Mouse (Mus musculus) WW6 (cell line): ENCODE measurements around the gene Tff2.

Source experiments
- DNase-seq: peaks from one replicate; pipeline ENCODE4 v3.0.0-alpha.2; 2013; ENCODE audit warnings: low read depth, low spot score

The Tff2 gene

DNA sequence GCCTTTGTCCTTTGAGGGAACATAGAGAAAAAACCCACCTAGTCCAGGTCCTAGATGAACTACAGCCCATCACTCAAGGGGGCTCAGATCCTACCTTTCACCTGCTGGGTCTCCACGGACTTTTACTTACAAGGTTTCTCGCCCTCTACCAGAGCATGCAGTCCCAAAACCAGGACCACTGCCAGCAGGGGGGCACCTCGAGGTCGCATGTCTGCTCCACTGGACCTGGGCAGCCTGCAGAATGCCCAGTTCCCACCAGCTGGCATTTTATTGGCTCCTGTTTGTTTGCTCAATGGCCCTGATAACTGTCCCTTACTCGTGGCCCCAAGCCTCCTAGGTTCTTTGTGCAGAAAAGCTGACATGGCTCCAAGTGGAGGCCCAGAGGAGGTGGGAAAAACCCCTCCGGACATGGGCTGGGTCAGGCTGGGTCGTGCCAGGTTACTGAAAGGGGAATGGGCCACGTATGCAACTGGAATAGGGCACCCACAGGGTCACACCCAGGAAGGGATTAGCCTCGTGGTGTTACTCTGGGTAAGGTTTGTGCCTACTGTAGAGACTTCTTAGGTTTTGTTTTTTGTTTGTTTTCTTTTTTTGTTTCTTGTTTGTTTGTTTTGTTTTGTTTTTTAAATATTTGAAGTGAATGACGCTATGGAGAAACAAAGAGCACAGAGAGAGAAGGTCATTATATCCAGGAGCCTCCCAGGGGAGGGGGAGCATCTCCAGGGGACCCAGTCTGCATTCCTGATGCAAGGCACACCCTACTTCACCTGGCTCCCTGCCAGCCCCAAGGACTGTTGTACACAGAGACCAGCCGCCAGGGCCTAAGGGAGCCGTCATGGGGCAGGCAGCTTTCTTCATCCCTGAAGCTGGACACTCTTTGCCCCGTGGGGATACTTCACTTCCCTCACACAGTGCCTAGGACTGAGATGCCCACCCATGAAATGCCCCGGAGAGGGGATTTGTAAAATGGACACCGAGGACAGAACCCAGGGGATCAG lies at the start of gene Tff2:
Tff2 (minus strand) TSS at position 243 of the 998 bp plus-strand sequence.
- no peak for DNase-seq

DNA sequence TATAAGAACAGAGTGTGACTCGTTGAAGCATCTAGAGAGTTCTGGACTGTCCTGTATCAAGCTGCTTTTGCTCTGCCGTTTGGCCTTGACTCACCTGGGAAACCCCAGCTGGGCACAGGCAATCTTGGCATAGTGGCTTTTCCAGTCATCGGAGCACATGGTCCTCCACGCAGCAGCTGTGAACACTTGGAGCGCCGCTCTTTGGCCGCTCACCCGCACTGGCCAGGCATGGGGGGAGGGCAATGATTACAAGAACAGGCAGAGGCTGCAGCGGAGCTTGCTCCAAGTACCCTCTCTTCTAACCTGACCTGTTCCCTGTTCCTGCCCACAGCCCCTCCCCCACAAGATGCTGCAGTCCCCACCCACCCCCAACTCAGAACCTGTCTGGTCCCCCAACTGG lies 49.3 kb upstream of the Tff2 start:
- no peak for DNase-seq

GRCm38 (mm10) chr17:31192663-31193062 lies 48.6 kb upstream of the Tff2 start:
- no peak for DNase-seq

DNA sequence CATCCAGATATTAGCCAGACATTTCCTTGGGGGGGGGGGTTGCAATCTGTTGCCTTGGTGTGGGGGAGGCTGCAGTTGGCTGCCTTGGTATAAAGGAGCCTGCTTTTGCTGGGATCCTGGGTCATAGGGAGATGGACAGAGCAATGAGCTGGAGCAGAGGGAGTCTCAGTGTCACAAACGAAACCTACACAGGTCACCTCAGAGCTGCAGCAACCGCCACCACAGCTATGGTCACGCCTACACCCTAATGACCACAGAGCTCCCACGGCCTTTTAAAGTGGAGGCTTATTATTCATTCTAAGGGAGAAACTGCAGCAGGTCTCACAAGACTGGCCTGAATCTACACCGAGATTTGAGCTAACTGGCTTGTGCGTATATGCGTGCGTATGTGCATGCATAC lies 47.7 kb upstream of the Tff2 start:
- DNase-seq: no peak

- DNase-seq: no peak
These were observed 43.3 kb upstream of the Tff2 start for GRCm38 (mm10) chr17:31187370-31187769.

GRCm38 (mm10) chr17:31184269-31184990 lies 40.3 kb upstream of the Tff2 start:
- no peak for DNase-seq

DNA sequence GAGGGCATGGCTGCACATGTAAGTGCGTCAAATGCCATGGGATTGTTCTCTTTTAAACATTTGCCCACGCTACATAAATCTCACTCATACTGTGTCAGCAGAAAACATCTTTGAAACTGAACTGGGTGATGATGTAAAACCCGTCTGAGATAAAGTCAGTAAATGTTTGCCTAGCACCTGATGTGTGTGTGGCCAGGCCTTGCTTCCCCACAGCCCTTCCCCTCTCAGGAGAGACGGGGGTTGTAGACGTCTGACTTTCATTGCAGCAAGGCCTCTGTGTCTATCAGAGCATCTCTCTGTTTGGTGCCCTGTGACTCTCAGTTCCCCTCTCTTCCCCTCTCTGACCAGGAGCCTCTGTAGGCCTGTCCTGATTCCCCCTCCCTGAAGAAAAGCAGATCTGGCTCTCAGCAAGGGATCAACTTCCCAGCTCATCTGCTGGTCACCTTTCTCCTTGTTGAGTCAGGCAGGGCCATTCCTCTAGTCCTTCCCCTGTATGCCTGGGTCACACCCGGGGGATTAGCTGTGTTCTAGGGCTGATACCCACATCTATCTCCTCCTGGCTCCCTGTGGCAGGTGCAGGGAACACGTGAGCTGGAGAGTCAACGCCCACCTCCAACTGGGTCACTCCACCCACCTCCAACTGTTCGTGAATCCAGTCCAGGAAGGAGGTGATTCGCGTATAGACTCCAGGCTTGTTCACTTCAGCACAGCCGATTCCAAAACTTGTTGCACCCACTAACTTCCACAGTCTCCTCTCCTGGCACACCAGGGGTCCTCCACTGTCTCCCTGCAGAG lies 39.3 kb upstream of the Tff2 start:
- DNase-seq: no peak

GRCm38 (mm10) chr17:31181490-31181889 lies 37.4 kb upstream of the Tff2 start:
- no peak for DNase-seq

GRCm38 (mm10) chr17:31176321-31176720 lies 32.2 kb upstream of the Tff2 start:
- no peak for DNase-seq

GRCm38 (mm10) chr17:31169796-31170195 lies 25.7 kb upstream of the Tff2 start:
- DNase-seq: no peak

DNA sequence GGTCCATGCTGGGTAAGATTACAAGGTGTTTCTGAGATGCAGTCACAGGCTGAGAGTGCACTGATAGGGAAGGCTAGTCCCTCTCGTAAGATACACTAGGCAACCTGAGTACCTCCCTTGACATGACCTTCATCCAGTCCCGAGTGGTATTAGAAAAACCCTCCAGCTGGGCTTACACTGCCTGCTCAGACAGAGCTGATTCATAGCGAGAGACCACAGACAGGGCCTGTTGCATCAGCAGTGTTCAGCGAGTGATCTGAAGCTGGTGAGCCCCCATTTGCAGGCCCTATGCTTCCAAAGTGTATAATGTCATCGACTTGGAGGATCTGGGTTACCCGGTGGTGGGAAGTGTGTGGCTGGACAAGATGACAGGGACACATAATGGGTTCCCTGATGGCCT lies 21.0 kb upstream of the Tff2 start, which contains the start of gene Tff1:
Tff1 (minus strand) TSS at position 151 of the 400 bp plus-strand sequence.
- no peak for DNase-seq

- DNase-seq: no peak
These were observed 19.7 kb upstream of the Tff2 start for GRCm38 (mm10) chr17:31163821-31164220.

- DNase-seq: no peak
These were observed 18.5 kb upstream of the Tff2 start for GRCm38 (mm10) chr17:31162607-31163006.

DNA sequence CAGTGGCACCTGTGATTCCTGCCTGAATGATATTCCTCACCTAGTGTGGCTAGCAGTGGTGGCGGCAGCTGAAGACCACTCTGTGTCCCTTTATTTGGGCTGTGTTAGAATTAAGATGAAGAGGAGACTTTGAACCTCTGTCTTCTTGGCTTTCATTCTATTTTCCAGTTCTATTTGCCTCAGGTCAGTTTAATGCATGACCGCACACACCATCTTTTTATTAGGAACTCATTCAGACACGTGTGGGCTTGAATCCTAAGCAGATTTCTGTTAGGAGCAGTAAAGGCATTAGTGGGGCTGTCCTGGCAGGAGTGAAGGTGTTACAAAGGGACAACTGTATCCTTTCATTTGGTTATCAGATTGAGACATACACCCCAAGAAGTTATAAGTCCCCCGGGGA lies 16.2 kb upstream of the Tff2 start:
- DNase-seq: no peak

- no peak for DNase-seq
These were observed 13.8 kb upstream of the Tff2 start for GRCm38 (mm10) chr17:31157921-31158320.

GRCm38 (mm10) chr17:31153785-31154184 lies 9.7 kb upstream of the Tff2 start:
- DNase-seq: no peak

DNA sequence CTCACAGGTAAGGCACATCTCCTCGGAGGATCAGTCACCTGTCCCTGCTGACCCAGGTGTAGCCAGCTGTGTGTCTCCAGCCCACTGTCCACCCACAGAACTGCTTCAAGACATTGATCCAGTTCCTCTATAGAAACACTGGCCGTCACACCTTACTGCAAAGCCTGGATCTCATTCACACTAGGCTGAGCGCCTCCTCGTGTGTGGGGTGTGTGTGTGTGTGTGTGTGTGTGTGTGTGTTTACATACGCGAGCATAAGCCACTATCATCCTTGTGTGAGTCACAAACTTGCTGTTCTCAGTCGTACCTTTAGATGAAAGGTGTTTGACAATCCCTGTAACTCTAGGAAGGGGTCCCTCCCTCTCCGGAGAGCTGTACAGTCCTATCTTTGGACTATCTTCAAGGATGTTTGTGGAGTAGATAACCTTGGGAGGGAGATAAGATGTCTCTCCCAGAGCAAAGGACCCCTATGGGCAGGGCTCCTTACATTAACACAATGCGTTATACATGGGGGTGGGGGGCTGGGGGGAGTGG lies 9.0 kb upstream of the Tff2 start:
- no peak for DNase-seq

DNA sequence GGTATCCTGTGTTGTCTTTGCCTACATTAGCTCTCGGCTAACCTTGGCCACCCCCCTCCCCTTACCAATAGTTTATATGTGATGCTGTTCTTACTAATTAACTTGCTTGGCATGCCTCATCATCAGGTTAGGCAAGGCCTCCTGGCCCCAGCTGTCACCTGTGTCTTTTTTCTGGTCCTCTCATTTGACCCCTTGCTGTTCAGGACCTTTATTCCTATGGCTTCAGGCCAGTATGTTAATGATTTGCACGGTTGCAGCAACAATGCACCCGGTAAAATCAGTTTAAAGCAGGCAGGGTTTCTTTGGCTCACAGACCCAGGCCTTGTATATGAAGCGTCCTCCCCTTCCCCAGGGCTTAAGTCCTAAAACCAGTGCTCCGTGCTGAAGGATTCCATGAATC lies 8.4 kb upstream of the Tff2 start:
- no peak for DNase-seq

DNA sequence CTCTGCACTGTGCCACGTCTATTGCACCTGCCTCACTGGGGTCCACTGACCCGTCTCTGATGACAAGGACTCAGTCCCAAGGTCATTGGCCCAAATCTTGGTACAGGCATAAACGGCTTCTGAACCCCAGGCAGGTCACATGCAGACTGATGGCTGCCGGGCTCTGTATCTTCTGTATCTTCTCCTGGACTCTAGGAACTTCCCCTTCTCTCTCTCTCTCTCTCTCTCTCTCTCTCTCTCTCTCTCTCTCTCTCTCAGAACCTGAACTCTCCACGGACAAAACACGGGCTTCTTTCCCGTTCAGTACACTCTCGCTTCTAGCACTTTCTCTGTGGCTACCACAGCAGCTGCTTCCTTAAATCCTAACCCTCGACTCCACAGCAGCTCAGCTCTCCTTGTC lies 1.9 kb upstream of the Tff2 start:
- no peak for DNase-seq

- no peak for DNase-seq
These were observed 2.0 kb downstream of the Tff2 start for GRCm38 (mm10) chr17:31142116-31142515.

DNA sequence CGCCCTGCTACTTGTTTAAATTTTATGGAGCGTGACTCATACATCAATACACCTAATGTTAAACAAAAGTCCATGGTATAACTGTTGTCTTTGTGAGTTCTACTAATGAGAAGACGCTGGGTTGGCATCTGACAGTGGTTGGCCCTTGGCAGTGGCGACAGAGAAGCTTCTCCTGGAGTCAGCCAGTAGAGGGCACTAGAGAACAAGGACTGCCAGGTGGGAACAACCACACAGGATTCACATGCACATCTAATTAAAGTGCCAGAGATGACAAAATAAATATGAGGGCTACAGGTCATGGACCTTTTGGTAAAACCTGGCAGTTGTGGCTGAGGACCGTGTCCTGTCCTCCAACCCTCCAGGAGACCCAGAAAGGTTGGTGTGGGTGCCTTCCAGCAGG lies 5.7 kb downstream of the Tff2 start:
- DNase-seq: no peak

DNA sequence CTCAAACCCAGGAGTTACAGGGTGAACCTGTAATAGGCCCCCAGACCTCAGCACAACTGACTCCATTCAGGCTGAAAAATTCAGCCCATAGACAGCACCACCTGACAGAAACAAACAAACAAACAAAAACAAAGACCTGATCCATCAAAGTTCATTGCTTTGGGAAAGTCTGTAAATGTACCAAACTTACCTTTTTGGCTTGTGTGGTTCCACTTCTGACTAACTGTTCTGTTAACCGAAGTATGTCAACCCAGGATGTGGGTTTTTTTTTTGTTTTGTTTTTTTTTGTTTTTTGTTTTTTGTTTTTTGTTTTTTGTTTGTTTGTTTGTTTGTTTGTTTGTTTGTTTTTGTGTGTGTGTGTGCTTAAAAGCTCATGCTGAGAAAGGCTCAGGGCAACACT lies 7.3 kb downstream of the Tff2 start:
- no peak for DNase-seq
